Mouse (Mus musculus): ENCODE data around the gene Myo10. TPM values are rescaled to one million over a fixed set of nuclear protein-coding genes. Genes with fewer than 3 reads are reported as not detected.

Gene Myo10
- total and polyA plus RNA-seq, 2 experiments = 15.7 to 21.5 TPM

DNA sequence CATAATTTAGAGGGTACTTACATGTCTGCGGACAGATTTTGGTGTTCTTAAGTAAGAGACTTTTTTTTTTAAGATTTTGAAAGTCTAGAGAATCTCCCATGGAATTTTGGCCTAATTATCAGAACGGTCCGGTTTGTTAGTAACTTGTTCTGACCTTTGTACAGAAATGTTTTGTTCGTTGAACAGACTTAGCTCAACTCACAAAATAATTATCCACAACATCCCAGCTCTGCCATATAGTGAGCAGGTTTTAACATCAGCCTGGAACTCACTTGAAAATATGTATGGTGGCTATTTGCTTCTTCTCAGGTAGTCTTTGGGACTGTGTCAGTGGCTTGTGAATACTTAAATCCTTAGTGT is 68.4 kb downstream of the Myo10 start:
- TF ChIP-seq POLR2A (IDR thresholded peaks at IDR 0.05; ENCODE audit: extremely low read depth, insufficient read depth, low read length) (no peak), CTCF (IDR thresholded peaks at IDR 0.05; ENCODE audit: low read depth, low read length) (no peak)
- WGBS = 17% methylated on average over 4 of the region's 4 CpGs
- peaks cover 26% of the 10 kb centered on the region; the same call in 1 of the 2 replicates for H3K79me2 ChIP-seq (ENCODE audit: control insufficient read depth, insufficient read depth, low read length)
- peak; percentile 75 for DNase-seq (ENCODE audit: extremely low read depth, low read depth, low spot score)
- H3K27me3 ChIP-seq (ENCODE audit: control insufficient read depth, insufficient read depth, low read length) = no peaks in the 10 kb centered on the region
- no peak overlapping the region for H3K4me3 ChIP-seq (ENCODE audit: insufficient read depth, low read depth, low read length)
- H3K9ac ChIP-seq (ENCODE audit: low read depth, low read length) = no peak overlapping the region
- peaks cover 34% of the 10 kb centered on the region for H3K4me1 ChIP-seq (ENCODE audit: control insufficient read depth, insufficient read depth, low read length)
- no peaks in the 10 kb centered on the region for H3K36me3 ChIP-seq (ENCODE audit: control insufficient read depth, insufficient read depth, low read length)
- H3K27ac ChIP-seq (replicated peaks; ENCODE audit: insufficient read depth, low read depth, low read length) = peak overlapping the region; percentile 62

GRCm38 (mm10) chr15:25692254-25692950 is 70.1 kb downstream of the Myo10 start:
- Histone ChIP-seq H3K27ac (replicated peaks; ENCODE audit: insufficient read depth, low read depth, low read length) (peak overlapping the region; percentile 73), H3K79me2 (ENCODE audit: control insufficient read depth, insufficient read depth, low read length) (peaks cover 36% of the 10 kb centered on the region; the same call in 1 of the 2 replicates), H3K4me1 (ENCODE audit: control insufficient read depth, insufficient read depth, low read length) (peaks cover 34% of the 10 kb centered on the region), H3K27me3 (ENCODE audit: control insufficient read depth, insufficient read depth, low read length) (no peaks in the 10 kb centered on the region), H3K4me3 (ENCODE audit: insufficient read depth, low read depth, low read length) (peak overlapping the region; percentile 20; the same call in 1 of the 2 replicates), H3K9ac (ENCODE audit: low read depth, low read length) (peak overlapping the region; percentile 30; the same call in 1 of the 2 replicates), H3K36me3 (ENCODE audit: control insufficient read depth, insufficient read depth, low read length) (no peaks in the 10 kb centered on the region)
- DNase-seq (ENCODE audit: extremely low read depth, low read depth, low spot score) = peak; percentile 96
- TF ChIP-seq POLR2A (IDR thresholded peaks at IDR 0.05; ENCODE audit: extremely low read depth, insufficient read depth, low read length) = no peak
- no peak for TF ChIP-seq CTCF (IDR thresholded peaks at IDR 0.05; ENCODE audit: low read depth, low read length)
- WGBS = 13% methylated on average over 21 of the region's 21 CpGs

- peak; percentile 50 for DNase-seq (ENCODE audit: extremely low read depth, low read depth, low spot score)
- H3K4me1 ChIP-seq (ENCODE audit: control insufficient read depth, insufficient read depth, low read length) = peaks cover 34% of the 10 kb centered on the region
- H3K9ac ChIP-seq (ENCODE audit: low read depth, low read length) = no peak overlapping the region
- TF ChIP-seq CTCF (IDR thresholded peaks at IDR 0.05; ENCODE audit: low read depth, low read length) (peak; percentile 72), POLR2A (IDR thresholded peaks at IDR 0.05; ENCODE audit: extremely low read depth, insufficient read depth, low read length) (no peak)
- H3K36me3 ChIP-seq (ENCODE audit: control insufficient read depth, insufficient read depth, low read length) = no peaks in the 10 kb centered on the region
- no peaks in the 10 kb centered on the region for H3K27me3 ChIP-seq (ENCODE audit: control insufficient read depth, insufficient read depth, low read length)
- 57% methylated on average over 11 of the region's 11 CpGs for WGBS
- no peak overlapping the region for H3K27ac ChIP-seq (replicated peaks; ENCODE audit: insufficient read depth, low read depth, low read length)
- H3K4me3 ChIP-seq (ENCODE audit: insufficient read depth, low read depth, low read length) = no peak overlapping the region
- peaks cover 37% of the 10 kb centered on the region; the same call in 1 of the 2 replicates for H3K79me2 ChIP-seq (ENCODE audit: control insufficient read depth, insufficient read depth, low read length)
These were observed 71.4 kb downstream of the Myo10 start for GRCm38 (mm10) chr15:25693708-25694107.

DNA sequence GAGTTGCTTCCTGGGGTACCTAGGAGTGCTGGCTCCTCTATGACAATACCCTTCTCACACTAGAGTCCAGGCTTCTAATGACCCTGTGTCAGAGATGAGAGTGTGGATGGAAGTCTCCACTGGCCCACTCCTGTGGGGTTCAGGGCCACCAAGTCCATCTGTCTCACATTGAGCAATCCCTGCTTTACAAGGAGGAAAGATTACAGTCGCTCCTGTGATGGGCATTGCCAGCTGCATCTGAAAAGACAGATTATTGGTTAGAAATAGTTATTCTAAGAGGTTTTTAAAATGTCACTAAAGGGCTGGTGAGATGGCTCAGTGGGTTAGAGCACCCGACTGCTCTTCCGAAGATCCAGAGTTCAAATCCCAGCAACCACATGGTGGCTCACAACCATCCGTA is 72.4 kb downstream of the Myo10 start:
- TF ChIP-seq CTCF (IDR thresholded peaks at IDR 0.05; ENCODE audit: low read depth, low read length) (no peak), POLR2A (IDR thresholded peaks at IDR 0.05; ENCODE audit: extremely low read depth, insufficient read depth, low read length) (no peak)
- Histone ChIP-seq H3K4me3 (ENCODE audit: insufficient read depth, low read depth, low read length) (no peak overlapping the region), H3K27ac (replicated peaks; ENCODE audit: insufficient read depth, low read depth, low read length) (no peak overlapping the region), H3K9ac (ENCODE audit: low read depth, low read length) (no peak overlapping the region), H3K36me3 (ENCODE audit: control insufficient read depth, insufficient read depth, low read length) (no peaks in the 10 kb centered on the region), H3K27me3 (ENCODE audit: control insufficient read depth, insufficient read depth, low read length) (no peaks in the 10 kb centered on the region), H3K79me2 (ENCODE audit: control insufficient read depth, insufficient read depth, low read length) (peaks cover 36% of the 10 kb centered on the region; the same call in 1 of the 2 replicates), H3K4me1 (ENCODE audit: control insufficient read depth, insufficient read depth, low read length) (peaks cover 31% of the 10 kb centered on the region)
- no peak for DNase-seq (ENCODE audit: extremely low read depth, low read depth, low spot score)
- WGBS = 79% methylated on average over 4 of the region's 4 CpGs

GRCm38 (mm10) chr15:25695253-25695652 is 72.9 kb downstream of the Myo10 start:
- Histone ChIP-seq H3K9ac (ENCODE audit: low read depth, low read length) (no peak overlapping the region), H3K79me2 (ENCODE audit: control insufficient read depth, insufficient read depth, low read length) (peaks cover 34% of the 10 kb centered on the region; the same call in 1 of the 2 replicates), H3K4me3 (ENCODE audit: insufficient read depth, low read depth, low read length) (no peak overlapping the region), H3K27ac (replicated peaks; ENCODE audit: insufficient read depth, low read depth, low read length) (no peak overlapping the region), H3K4me1 (ENCODE audit: control insufficient read depth, insufficient read depth, low read length) (peaks cover 27% of the 10 kb centered on the region), H3K27me3 (ENCODE audit: control insufficient read depth, insufficient read depth, low read length) (no peaks in the 10 kb centered on the region), H3K36me3 (ENCODE audit: control insufficient read depth, insufficient read depth, low read length) (no peaks in the 10 kb centered on the region)
- DNase-seq (ENCODE audit: extremely low read depth, low read depth, low spot score) = no peak
- 92% methylated on average over 3 of the region's 3 CpGs for WGBS
- TF ChIP-seq CTCF (IDR thresholded peaks at IDR 0.05; ENCODE audit: low read depth, low read length) (no peak), POLR2A (IDR thresholded peaks at IDR 0.05; ENCODE audit: extremely low read depth, insufficient read depth, low read length) (no peak)

GRCm38 (mm10) chr15:25695883-25696282 is 73.6 kb downstream of the Myo10 start:
- no peak overlapping the region for H3K27ac ChIP-seq (replicated peaks; ENCODE audit: insufficient read depth, low read depth, low read length)
- H3K79me2 ChIP-seq (ENCODE audit: control insufficient read depth, insufficient read depth, low read length) = peaks cover 34% of the 10 kb centered on the region; the same call in 1 of the 2 replicates
- no peaks in the 10 kb centered on the region for H3K27me3 ChIP-seq (ENCODE audit: control insufficient read depth, insufficient read depth, low read length)
- DNase-seq (ENCODE audit: extremely low read depth, low read depth, low spot score) = no peak
- TF ChIP-seq CTCF (IDR thresholded peaks at IDR 0.05; ENCODE audit: low read depth, low read length) = no peak
- TF ChIP-seq POLR2A (IDR thresholded peaks at IDR 0.05; ENCODE audit: extremely low read depth, insufficient read depth, low read length) = no peak
- H3K36me3 ChIP-seq (ENCODE audit: control insufficient read depth, insufficient read depth, low read length) = no peaks in the 10 kb centered on the region
- no peak overlapping the region for H3K9ac ChIP-seq (ENCODE audit: low read depth, low read length)
- WGBS = 75% methylated on average over 7 of the region's 7 CpGs
- H3K4me3 ChIP-seq (ENCODE audit: insufficient read depth, low read depth, low read length) = no peak overlapping the region
- peaks cover 23% of the 10 kb centered on the region for H3K4me1 ChIP-seq (ENCODE audit: control insufficient read depth, insufficient read depth, low read length)

Measured in liver, adult 2 months (tissue).